8 mouse cellular contexts compared by ENCODE assay signal in the genomic region with DNA sequence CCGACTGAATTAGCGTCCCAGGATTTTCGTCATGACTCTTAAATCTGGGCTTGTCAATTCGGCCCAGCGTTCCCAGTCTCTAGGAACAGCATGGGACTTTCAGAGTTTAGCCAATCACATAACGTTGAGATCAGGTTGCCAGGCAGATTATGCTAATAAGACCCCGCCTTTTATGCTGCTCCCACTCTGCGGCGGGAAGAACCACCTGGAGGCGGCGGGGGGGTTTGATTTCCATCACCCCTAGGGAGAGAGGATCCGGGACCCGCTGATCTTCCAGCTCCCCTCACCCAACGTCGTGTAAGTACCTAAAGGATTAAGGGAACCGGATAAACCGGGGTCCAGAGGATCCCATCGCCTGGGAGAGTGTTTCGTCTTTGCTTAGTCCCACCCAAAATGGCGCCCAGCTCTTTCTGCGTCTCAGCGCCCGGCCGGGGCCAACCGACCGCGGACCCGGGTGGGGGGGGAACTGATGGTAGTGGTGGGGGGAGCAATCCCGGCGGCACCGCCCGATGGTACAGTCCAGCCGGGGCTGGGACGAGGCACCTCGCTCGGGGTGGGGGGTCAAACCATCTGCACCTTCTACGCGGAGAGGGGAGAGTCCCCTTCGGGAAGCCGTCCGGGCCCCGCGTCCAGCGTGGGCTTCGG. TPM values are rescaled to one million over a fixed set of nuclear protein-coding genes. Genes with fewer than 3 reads are reported as not detected.
DNase-seq lines count a peak whose midpoint lies in the region; ATAC-seq and TF ChIP-seq lines count a peak whose summit lies in the region.

A gene (plus strand): TSS at position 173 of the 645 bp plus-strand sequence.

- 0 out of 6 replicates have a peak, but pooled peaks of 1 of the 3 experiments have one; percentile 3 for TF ChIP-seq CTCF in MEL (IDR thresholded peaks at IDR 0.05 in 2 of 3, conservative IDR thresholded peaks at IDR 0.05 in 1 of 3; ENCODE audit: control insufficient read depth in 1 of 3, insufficient read depth in 1 of 3, low read depth in 2 of 3, low read length in 3 of 3, poor library complexity in 1 of 3, severe bottlenecking in 1 of 3)
- TF ChIP-seq CTCF in cerebellum, adult 2 months (IDR thresholded peaks at IDR 0.05; ENCODE audit: borderline replicate concordance, insufficient read depth, low read depth, low read length) = no peak
- peak; percentile 19 for TF ChIP-seq CTCF in lung, postnatal 0 days (IDR thresholded peaks at IDR 0.05)

- peak within 1 kb of the TSS; percentile 94 for H3K9ac ChIP-seq in MEL (ENCODE audit: control insufficient read depth, low read depth, low read length, poor library complexity, severe bottlenecking)
- H3K9ac ChIP-seq in lung, postnatal 0 days (replicated peaks; ENCODE audit: low read depth) = peak within 1 kb of the TSS; percentile 97

- ATAC-seq in hematopoietic stem cell, adult 5-6 weeks (replicated peaks in 1 of 2; ENCODE audit: insufficient read depth in 1 of 2, low FRiP score in 2 of 2, low TSS enrichment in 1 of 2, low read depth in 1 of 2, poor library complexity in 2 of 2, severe bottlenecking in 2 of 2) = peak; percentile 84 to 87
- ATAC-seq in lung, postnatal 0 days = peak; percentile 92

- H3K4me3 ChIP-seq in MEL (ENCODE audit: control insufficient read depth in 1 of 2, insufficient read depth in 1 of 2, low read depth in 2 of 2, low read length in 2 of 2) = peak within 1 kb of the TSS; percentile 79 to 90
- peak within 1 kb of the TSS; percentile 87 for H3K4me3 ChIP-seq in cerebellum, adult 2 months (replicated peaks; ENCODE audit: insufficient read depth, low read depth, low read length)
- H3K4me3 ChIP-seq in lung, postnatal 0 days (ENCODE audit: low read depth, low read length) = peak within 1 kb of the TSS; percentile 95

- DNase-seq in MEL (ENCODE audit: low read depth, low spot score) = peak; percentile 97
- DNase-seq in cerebellum, adult 2 months = peak; percentile 96 to 97
- peak; percentile 98 for DNase-seq in forelimb bud, embryonic 11.5 days (ENCODE audit: low read depth, low spot score)
- peak; percentile 99 for DNase-seq in layer of hippocampus, adult 9-10 months (ENCODE audit: low spot score)
- peak; percentile 99 for DNase-seq in lung, postnatal 0 days (ENCODE audit: low spot score)
- peak; percentile 91 for DNase-seq in ovary, postnatal 14 days (ENCODE audit: low spot score)
- DNase-seq in thymus, postnatal 14 days = peak; percentile 95

- no peaks in the 10 kb centered on the region for H3K27me3 ChIP-seq in MEL (ENCODE audit: control insufficient read depth in 1 of 2, insufficient read depth in 2 of 2, low read length in 2 of 2)
- no peaks in the 10 kb centered on the region for H3K27me3 ChIP-seq in cerebellum, adult 2 months (ENCODE audit: control insufficient read depth, insufficient read depth, low read length)
- no peaks in the 10 kb centered on the region for H3K27me3 ChIP-seq in lung, postnatal 0 days (replicated peaks; ENCODE audit: insufficient read depth, low read length)

- TF ChIP-seq POLR2A in MEL (IDR thresholded peaks at IDR 0.05; ENCODE audit: control insufficient read depth in 1 of 2, insufficient read depth in 1 of 2, low read depth in 1 of 2, low read length in 2 of 2, poor library complexity in 1 of 2) = peak; percentile 77 to 95; a peak in 1 of 4 replicates
- TF ChIP-seq POLR2A in cerebellum, adult 2 months (IDR thresholded peaks at IDR 0.05; ENCODE audit: borderline replicate concordance, insufficient read depth, low read length) = peak; percentile 54

- no peaks in the 10 kb centered on the region for H3K9me3 ChIP-seq in MEL (replicated peaks; ENCODE audit: insufficient read depth, low read length)
- no peaks in the 10 kb centered on the region for H3K9me3 ChIP-seq in lung, postnatal 0 days (ENCODE audit: low read length)

- peaks cover 9 to 23% of the 10 kb centered on the region in 2 experiments for H3K4me1 ChIP-seq in MEL (ENCODE audit: control insufficient read depth in 1 of 2, insufficient read depth in 2 of 2, low read length in 2 of 2)
- peaks cover 6% of the 10 kb centered on the region; the same call in 1 of the 2 replicates for H3K4me1 ChIP-seq in cerebellum, adult 2 months (ENCODE audit: control insufficient read depth, insufficient read depth, low read length)
- H3K4me1 ChIP-seq in lung, postnatal 0 days (ENCODE audit: insufficient read depth, low read depth, low read length) = peaks cover 5% of the 10 kb centered on the region; the same call in 1 of the 2 replicates

- WGBS in cerebellum, adult 2 months = under 1% methylated on average over 38 of the region's 45 CpGs
- under 1% methylated on average over 35 of the region's 45 CpGs for WGBS in lung, postnatal 0 days

- H3K36me3 ChIP-seq in MEL (ENCODE audit: control insufficient read depth in 1 of 2, insufficient read depth in 2 of 2, low read length in 2 of 2) = peaks cover 0 to 23% of the 10 kb centered on the region in 2 experiments; a peak in 2 of 4 replicates
- H3K36me3 ChIP-seq in lung, postnatal 0 days (ENCODE audit: insufficient read depth, low read length) = no peaks in the 10 kb centered on the region

- peak within 1 kb of the TSS; percentile 61 for H3K4me2 ChIP-seq in lung, postnatal 0 days (replicated peaks; ENCODE audit: low read depth, low read length)

- no peak for TF ChIP-seq RAD21 in MEL (IDR thresholded peaks at IDR 0.05; ENCODE audit: low read depth, low read length)

- peak within 1 kb of the TSS; percentile 94 for H3K27ac ChIP-seq in MEL (ENCODE audit: control insufficient read depth, low read depth, low read length)
- H3K27ac ChIP-seq in cerebellum, adult 2 months (ENCODE audit: insufficient read depth, low read length) = peak within 1 kb of the TSS; percentile 99
- H3K27ac ChIP-seq in lung, postnatal 0 days (ENCODE audit: low read length) = peak within 1 kb of the TSS; percentile 97

- peaks cover 12% of the 10 kb centered on the region for H3K79me2 ChIP-seq in MEL (ENCODE audit: control insufficient read depth, insufficient read depth, low read length, poor library complexity)

- no peak for TF ChIP-seq EP300 in MEL (IDR thresholded peaks at IDR 0.05; ENCODE audit: low read depth in 1 of 2, low read length in 2 of 2)
- peak; percentile 77 for TF ChIP-seq EP300 in lung, postnatal 0 days (IDR thresholded peaks at IDR 0.05)

TF ChIP-seq in MEL, 35 proteins besides CTCF, POLR2A, EP300 and RAD21 (continues in another document):
- TF ChIP-seq POLR2AphosphoS5 (IDR thresholded peaks at IDR 0.05; ENCODE audit: borderline replicate concordance, low read depth, low read length) = no peak
- peak; percentile 95 for TF ChIP-seq MAZ (IDR thresholded peaks at IDR 0.05; ENCODE audit: low read depth, low read length)
- TF ChIP-seq ZKSCAN1 (IDR thresholded peaks at IDR 0.05; ENCODE audit: low read depth, low read length) = no peak
- peak; percentile 99 for TF ChIP-seq CHD1 (IDR thresholded peaks at IDR 0.05; ENCODE audit: low read depth, low read length)
- no peak for TF ChIP-seq E2F4 (IDR thresholded peaks at IDR 0.05; ENCODE audit: borderline replicate concordance, low read depth, low read length)
- TF ChIP-seq GATA1 (IDR thresholded peaks at IDR 0.05; ENCODE audit: low read depth, low read length) = no peak
- TF ChIP-seq ELF1 (IDR thresholded peaks at IDR 0.05; ENCODE audit: low read depth, low read length) = no peak
- no peak for TF ChIP-seq MAFK (IDR thresholded peaks at IDR 0.05; ENCODE audit: borderline replicate concordance, low read depth, low read length)
- TF ChIP-seq JUND (IDR thresholded peaks at IDR 0.05; ENCODE audit: low read depth, low read length) = no peak
- TF ChIP-seq ZNF384 (IDR thresholded peaks at IDR 0.05; ENCODE audit: low read depth, low read length) = no peak
- 0 out of 2 replicates have a peak, but pooled peaks have one; percentile 12 for TF ChIP-seq BHLHE40 (IDR thresholded peaks at IDR 0.05; ENCODE audit: borderline replicate concordance, low read depth, low read length)
- no peak for TF ChIP-seq TBP (IDR thresholded peaks at IDR 0.05; ENCODE audit: low read depth, low read length)
- no peak for TF ChIP-seq MAX (IDR thresholded peaks at IDR 0.05; ENCODE audit: low read length)
- no peak for TF ChIP-seq USF2 (IDR thresholded peaks at IDR 0.05; ENCODE audit: borderline replicate concordance in 1 of 2, insufficient read depth in 1 of 2, low read depth in 1 of 2, low read length in 2 of 2)
- TF ChIP-seq HCFC1 (IDR thresholded peaks at IDR 0.05; ENCODE audit: low read depth, low read length) = peak; percentile 69
- TF ChIP-seq ETS1 (IDR thresholded peaks at IDR 0.05; ENCODE audit: low read depth, low read length) = peak; percentile 43; the same call in 1 of the 2 replicates
- TF ChIP-seq NRF1 (IDR thresholded peaks at IDR 0.05; ENCODE audit: insufficient read depth, low read depth, low read length, poor library complexity, severe bottlenecking) = no peak
- peak; percentile 92 for TF ChIP-seq CHD2 (IDR thresholded peaks at IDR 0.05; ENCODE audit: low read length)
- 0 out of 2 replicates have a peak, but pooled peaks have one; percentile 14 for TF ChIP-seq USF1 (IDR thresholded peaks at IDR 0.05; ENCODE audit: low read depth, low read length)
- no peak for TF ChIP-seq GABPA (IDR thresholded peaks at IDR 0.05; ENCODE audit: low read depth, low read length)
- TF ChIP-seq MYC (IDR thresholded peaks at IDR 0.05; ENCODE audit: low read depth, low read length) = no peak
- TF ChIP-seq MYB (IDR thresholded peaks at IDR 0.05; ENCODE audit: low read depth, low read length) = no peak
- no peak for TF ChIP-seq KAT2A (conservative IDR thresholded peaks at IDR 0.05; ENCODE audit: low read depth, low read length)
- no peak for TF ChIP-seq SMC3 (IDR thresholded peaks at IDR 0.05; ENCODE audit: low read depth, low read length)
- TF ChIP-seq RCOR1 (IDR thresholded peaks at IDR 0.05; ENCODE audit: low read depth, low read length) = peak; percentile 64
- TF ChIP-seq MEF2A (IDR thresholded peaks at IDR 0.05; ENCODE audit: extremely low read depth, insufficient replicate concordance, low read depth, low read length, poor library complexity, severe bottlenecking) = no peak
- TF ChIP-seq TAL1 (IDR thresholded peaks at IDR 0.05; ENCODE audit: low read length) = no peak
- no peak for TF ChIP-seq MXI1 (IDR thresholded peaks at IDR 0.05; ENCODE audit: low read depth, low read length)
- no peak; the same call in 1 of the 2 replicates for TF ChIP-seq ZMIZ1 (IDR thresholded peaks at IDR 0.05; ENCODE audit: low read depth, low read length)
- TF ChIP-seq NELFE (IDR thresholded peaks at IDR 0.05; ENCODE audit: low read depth, low read length) = peak; percentile 82

RNA-seq across cellular contexts. Expression of the gene that starts here (rescaled TPM):
- 3.4 and 4.9 TPM in 2 replicates for total RNA-seq in MEL (2012; rRNA removed)
- 1 to 10 TPM in 1 of 2 experiments, not detected in 1; 8.7 TPM for polyA plus RNA-seq in MEL (2012; ENCODE audit: insufficient read depth in 1 of 2, insufficient read length in 2 of 2, low read depth in 1 of 2, low replicate concordance in 2 of 2, missing spikeins in 1 of 2)
- 21.5 and 23.4 TPM in 2 replicates for polyA plus RNA-seq in cerebellum, adult 2 months (2012; rRNA removed)
- total RNA-seq in hematopoietic stem cell, adult 5-6 weeks (2017) = 9.8 and 10.8 TPM in 2 replicates
- polyA plus RNA-seq in lung, postnatal 0 days (2015; fragmentation: Nextera tagmentation; extraction: Ambion mirVana) = 1.2 and 1.5 TPM in 2 replicates

Comparison
In these comparisons a context has a peak if more than half of its experiments do, and no peak if none do; other contexts are left out.
1. Peak in every context shown above with its lines: DNase-seq, ATAC-seq, H3K4me3 ChIP-seq and H3K27ac ChIP-seq.